Mouse (Mus musculus): ENCODE results near the gene Zfp638.

Zfp638 gene

GRCm38 (mm10) chr6:83866954-83867597 is at the start of gene Zfp638:
Gene Zfp638, plus strand, starts transcription at chr6:83867109.
- peak; percentile 71 to 96 for DNase-seq (ENCODE audit: low spot score in 2 of 2)

- no peak for DNase-seq (ENCODE audit: low spot score in 2 of 2)
Observed at GRCm38 (mm10) chr6:83818996-83819395, 47.9 kb upstream of the Zfp638 start.

- DNase-seq (ENCODE audit: low spot score in 2 of 2) = no peak
Observed at GRCm38 (mm10) chr6:83820727-83821515, 46.0 kb upstream of the Zfp638 start.

GRCm38 (mm10) chr6:83821856-83822255 is 45.1 kb upstream of the Zfp638 start:
- DNase-seq (ENCODE audit: low spot score in 2 of 2) = no peak

- peak in 1 of 2 experiments; percentile 32 for DNase-seq (ENCODE audit: low spot score in 2 of 2)
Observed at GRCm38 (mm10) chr6:83830941-83831605, 35.8 kb upstream of the Zfp638 start.

- peak; percentile 99 to 100 for DNase-seq (ENCODE audit: low spot score in 2 of 2)
Observed at GRCm38 (mm10) chr6:83831606-83832123, 35.2 kb upstream of the Zfp638 start, which contains the start of gene Paip2b. Gene Paip2b, minus strand, starts transcription at chr6:83831741.

GRCm38 (mm10) chr6:83832393-83832792 is 34.5 kb upstream of the Zfp638 start:
- DNase-seq (ENCODE audit: low spot score in 2 of 2) = peak in 1 of 2 experiments; percentile 5

GRCm38 (mm10) chr6:83836826-83837225 is 30.1 kb upstream of the Zfp638 start:
- no peak for DNase-seq (ENCODE audit: low spot score in 2 of 2)

GRCm38 (mm10) chr6:83838046-83838445 is 28.9 kb upstream of the Zfp638 start:
- DNase-seq (ENCODE audit: low spot score in 2 of 2) = no peak

GRCm38 (mm10) chr6:83840086-83840485 is 26.8 kb upstream of the Zfp638 start:
- no peak for DNase-seq (ENCODE audit: low spot score in 2 of 2)

GRCm38 (mm10) chr6:83844913-83845312 is 22.0 kb upstream of the Zfp638 start:
- DNase-seq (ENCODE audit: low spot score in 2 of 2) = no peak

- no peak for DNase-seq (ENCODE audit: low spot score in 2 of 2)
Observed at GRCm38 (mm10) chr6:83846141-83846540, 20.8 kb upstream of the Zfp638 start.

- no peak for DNase-seq (ENCODE audit: low spot score in 2 of 2)
Observed at GRCm38 (mm10) chr6:83849446-83849845, 17.5 kb upstream of the Zfp638 start.

GRCm38 (mm10) chr6:83857476-83857875 is 9.4 kb upstream of the Zfp638 start:
- DNase-seq (ENCODE audit: low spot score in 2 of 2) = peak in 1 of 2 experiments; percentile 40

GRCm38 (mm10) chr6:83860033-83860432 is 6.9 kb upstream of the Zfp638 start:
- no peak for DNase-seq (ENCODE audit: low spot score in 2 of 2)

- no peak for DNase-seq (ENCODE audit: low spot score in 2 of 2)
Observed at GRCm38 (mm10) chr6:83863538-83863937, 3.4 kb upstream of the Zfp638 start.

GRCm38 (mm10) chr6:83866423-83866822 is 486 bp upstream of the Zfp638 start:
- DNase-seq (ENCODE audit: low spot score in 2 of 2) = no peak

GRCm38 (mm10) chr6:83867598-83868585 is 983 bp downstream of the Zfp638 start:
- DNase-seq (ENCODE audit: low spot score in 2 of 2) = peak in 1 of 2 experiments; percentile 65

GRCm38 (mm10) chr6:83879815-83880214 is 12.9 kb downstream of the Zfp638 start:
- DNase-seq (ENCODE audit: low spot score in 2 of 2) = peak in 1 of 2 experiments; percentile 68

GRCm38 (mm10) chr6:83886789-83887188 is 19.9 kb downstream of the Zfp638 start:
- no peak for DNase-seq (ENCODE audit: low spot score in 2 of 2)

GRCm38 (mm10) chr6:83888802-83889201 is 21.9 kb downstream of the Zfp638 start:
- no peak for DNase-seq (ENCODE audit: low spot score in 2 of 2)

All from left cerebral cortex, adult 9 months (tissue).